12 mouse cellular contexts compared by ENCODE assay signal in genomic region chr9:41513701-41514100, GRCm38 (mm10).
"Had no signal": no experiment of that assay in that cellular context is flagged by ENCODE, and none has a peak within 500 bp of the region (broad histone marks: within the 10 kb centered on the region; RNA-seq: fewer than 3 reads in every experiment).

No protein-coding gene starts in this region.

- H3K4me2 ChIP-seq: kidney, embryonic 15.5 days; limb, embryonic 15.5 days; liver, embryonic 12.5 days; lung, embryonic 14.5 days had no signal

- H3K9ac ChIP-seq: kidney, embryonic 15.5 days; limb, embryonic 15.5 days; liver, embryonic 12.5 days; lung, embryonic 14.5 days had no signal

- H3K27me3 ChIP-seq: kidney, embryonic 15.5 days; limb, embryonic 15.5 days; liver, embryonic 12.5 days had no signal

- H3K36me3 ChIP-seq: kidney, embryonic 15.5 days; limb, embryonic 15.5 days; liver, embryonic 12.5 days had no signal

- H3K4me1 ChIP-seq: liver, embryonic 12.5 days; midbrain, embryonic 10.5 days had no signal

- H3K4me3 ChIP-seq: kidney, embryonic 15.5 days; limb, embryonic 15.5 days; liver, embryonic 12.5 days; midbrain, embryonic 10.5 days had no signal

- ATAC-seq: liver, embryonic 12.5 days had no signal

- H3K27ac ChIP-seq: kidney, embryonic 15.5 days; limb, embryonic 15.5 days; liver, embryonic 12.5 days; midbrain, embryonic 10.5 days; stomach, postnatal 0 days had no signal

- H3K9me3 ChIP-seq: kidney, embryonic 15.5 days; limb, embryonic 15.5 days; liver, embryonic 12.5 days; midbrain, embryonic 10.5 days had no signal

- DNase-seq: kidney, postnatal 14 days; lung, embryonic 14.5 days; lung, postnatal 10 days; lung, postnatal 4 days; midbrain, embryonic 14.5 days; right cerebral cortex, postnatal 14 days; thymus, postnatal 4 days had no signal
